Mouse (Mus musculus): ENCODE data around the gene Diras2. TPM values are rescaled to one million over a fixed set of nuclear protein-coding genes. Genes with fewer than 3 reads are reported as not detected.

The Diras2 gene
- total and polyA plus RNA-seq, 3 experiments: 0.05 TPM; not detected in 2

DNA sequence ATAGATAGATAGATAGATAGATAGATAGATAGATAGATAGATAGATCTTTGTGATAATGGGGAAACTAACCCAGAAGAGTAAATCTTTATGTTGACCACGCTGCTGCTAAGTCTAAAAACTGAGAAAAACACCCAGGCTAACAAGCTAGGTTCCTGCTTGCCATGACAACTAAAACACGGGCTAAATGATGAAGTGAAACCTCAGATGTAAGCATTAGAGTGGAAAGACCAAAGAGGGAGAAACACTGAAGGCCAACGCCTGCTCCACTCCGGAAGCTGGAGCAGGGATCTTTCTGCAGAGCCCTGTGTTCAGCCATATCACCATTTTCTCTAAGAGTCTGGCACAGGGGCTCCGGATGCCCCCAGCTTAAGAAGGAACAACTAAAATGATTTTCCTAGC, 2.6 kb upstream of the Diras2 start:
- Histone ChIP-seq H3K36me3 (replicated peaks) (no peaks in the 10 kb centered on the region), H3K4me3 (ENCODE audit: low read depth, low read length) (no peak overlapping the region), H3K4me1 (ENCODE audit: insufficient read depth, low read depth, low read length) (no peaks in the 10 kb centered on the region), H3K27me3 (ENCODE audit: insufficient read depth, low read length) (no peaks in the 10 kb centered on the region), H3K9me3 (replicated peaks) (peaks cover 70% of the 10 kb centered on the region)
- no peak for TF ChIP-seq CTCF (IDR thresholded peaks at IDR 0.05; ENCODE audit: low read depth, low read length)
- ATAC-seq (ENCODE audit: extremely low read depth, insufficient number of reproducible peaks, low FRiP score, poor library complexity, severe bottlenecking) (no peak), DNase-seq (ENCODE audit: low spot score) (no peak)

DNA sequence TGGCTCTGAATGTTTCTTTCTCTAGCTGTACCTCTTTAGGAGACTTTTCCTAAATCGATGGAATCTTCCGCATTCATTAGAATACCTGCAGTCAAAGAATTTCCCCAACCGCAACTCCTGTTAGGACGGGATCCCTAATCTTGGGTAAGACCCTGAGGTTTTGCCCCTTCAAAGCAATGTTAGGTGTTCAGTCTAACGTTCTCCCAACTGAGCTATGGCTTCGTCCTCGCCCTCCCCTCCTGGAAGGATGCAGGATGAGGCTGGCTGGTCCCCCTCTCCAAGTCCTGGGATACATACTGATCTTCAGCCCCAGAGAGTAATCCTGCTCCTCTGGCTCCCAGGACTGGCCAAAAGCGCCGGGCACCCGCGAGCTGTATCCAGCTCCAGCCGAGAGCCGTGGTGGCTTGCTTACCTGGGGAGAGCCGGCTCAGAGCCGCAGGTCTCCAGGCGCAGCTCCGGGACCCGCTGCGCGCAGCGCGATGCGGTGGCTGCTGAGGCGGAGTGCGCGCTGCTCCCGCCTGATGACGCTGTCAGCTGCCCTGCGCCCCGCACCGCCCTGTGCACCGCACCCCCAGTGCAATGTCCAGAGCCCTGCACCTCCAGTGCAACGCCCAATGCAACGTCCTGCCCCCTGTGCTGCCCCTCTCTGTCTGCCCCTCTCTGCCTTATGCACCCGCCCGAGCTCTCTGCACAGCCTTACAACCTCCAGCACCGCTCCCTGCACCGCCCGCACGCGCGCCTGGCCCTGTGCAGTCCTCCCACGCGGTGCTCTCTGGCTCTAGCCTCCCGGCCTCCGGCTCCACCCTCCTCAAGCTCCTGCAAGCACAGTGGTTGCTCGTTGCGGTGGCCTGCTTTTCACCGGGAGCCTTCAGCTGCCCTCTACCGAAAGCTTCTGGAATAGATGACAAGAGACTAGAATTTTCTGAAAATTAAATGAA, 802 bp downstream of the Diras2 start:
- Histone ChIP-seq H3K27me3 (ENCODE audit: insufficient read depth, low read length) (no peaks in the 10 kb centered on the region), H3K4me3 (ENCODE audit: low read depth, low read length) (peak overlapping the region; percentile 20; the same call in 1 of the 2 replicates), H3K36me3 (replicated peaks) (no peaks in the 10 kb centered on the region), H3K9me3 (replicated peaks) (peaks cover 64% of the 10 kb centered on the region), H3K4me1 (ENCODE audit: insufficient read depth, low read depth, low read length) (no peaks in the 10 kb centered on the region)
- TF ChIP-seq GATA2 (IDR thresholded peaks at IDR 0.05; ENCODE audit: borderline replicate concordance, low read depth, low read length): no peak
- TF ChIP-seq GATA1 (IDR thresholded peaks at IDR 0.05; ENCODE audit: borderline replicate concordance, low read length): no peak
- no peak for TF ChIP-seq TAL1 (conservative IDR thresholded peaks at IDR 0.05; ENCODE audit: low read depth, low read length)
- no peak for TF ChIP-seq POLR2AphosphoS5 (IDR thresholded peaks at IDR 0.05; ENCODE audit: insufficient replicate concordance, low read depth, low read length)
- no peak for TF ChIP-seq CTCF (IDR thresholded peaks at IDR 0.05; ENCODE audit: low read depth, low read length)
- ATAC-seq (ENCODE audit: extremely low read depth, insufficient number of reproducible peaks, low FRiP score, poor library complexity, severe bottlenecking): no peak
- no peak for DNase-seq (ENCODE audit: low spot score)

DNA sequence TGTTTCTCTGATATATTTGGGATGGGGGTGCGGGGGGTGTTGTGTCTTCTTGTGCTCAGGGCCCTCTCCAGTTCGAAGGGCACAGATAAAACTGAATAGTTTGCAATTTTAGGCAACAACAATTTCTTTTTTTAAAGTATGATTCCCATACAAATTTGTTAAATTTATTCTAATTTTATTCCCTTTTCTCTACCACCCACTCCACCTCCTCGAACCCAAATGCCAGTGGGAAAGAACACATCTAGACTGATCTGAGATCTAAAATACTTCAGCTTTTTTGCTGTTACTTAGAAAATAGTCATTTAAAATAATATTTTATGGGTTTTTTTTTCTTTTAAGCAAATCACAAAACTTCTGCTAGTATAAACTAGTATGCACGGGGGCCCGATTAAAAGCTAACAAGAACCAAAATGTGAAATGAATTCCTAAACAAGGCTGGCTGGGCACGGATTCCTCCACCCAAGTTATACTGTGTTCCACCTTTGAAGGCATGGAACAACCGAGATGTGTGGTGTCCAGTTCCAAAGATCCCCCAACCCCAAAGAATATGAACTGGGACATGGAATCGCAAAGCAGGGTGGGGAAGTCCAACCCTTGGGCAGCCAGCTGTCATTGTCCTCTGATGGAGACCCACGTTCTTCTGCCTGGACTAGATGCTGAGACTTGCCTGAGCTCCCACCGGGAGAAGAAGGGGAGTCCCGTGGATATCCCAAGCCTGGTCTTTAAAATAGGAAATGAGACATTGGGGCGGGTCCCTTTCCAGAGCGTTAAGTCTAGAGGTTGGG, 1.7 kb downstream of the Diras2 start:
- TF ChIP-seq CTCF (IDR thresholded peaks at IDR 0.05; ENCODE audit: low read depth, low read length): no peak
- H3K4me1 ChIP-seq (ENCODE audit: insufficient read depth, low read depth, low read length): no peaks in the 10 kb centered on the region
- ATAC-seq (ENCODE audit: extremely low read depth, insufficient number of reproducible peaks, low FRiP score, poor library complexity, severe bottlenecking) (no peak), DNase-seq (ENCODE audit: low spot score) (no peak)
- H3K9me3 ChIP-seq (replicated peaks): peaks cover 67% of the 10 kb centered on the region
- H3K36me3 ChIP-seq (replicated peaks): no peaks in the 10 kb centered on the region
- no peaks in the 10 kb centered on the region for H3K27me3 ChIP-seq (ENCODE audit: insufficient read depth, low read length)
- H3K4me3 ChIP-seq (ENCODE audit: low read depth, low read length): no peak overlapping the region

GRCm38 (mm10) chr13:52528786-52529185, 2.3 kb downstream of the Diras2 start:
- ATAC-seq (ENCODE audit: extremely low read depth, insufficient number of reproducible peaks, low FRiP score, poor library complexity, severe bottlenecking): no peak
- no peak for DNase-seq (ENCODE audit: low spot score)
- Histone ChIP-seq H3K4me3 (ENCODE audit: low read depth, low read length) (no peak overlapping the region), H3K36me3 (replicated peaks) (no peaks in the 10 kb centered on the region), H3K4me1 (ENCODE audit: insufficient read depth, low read depth, low read length) (no peaks in the 10 kb centered on the region), H3K9me3 (replicated peaks) (peaks cover 63% of the 10 kb centered on the region), H3K27me3 (ENCODE audit: insufficient read depth, low read length) (no peaks in the 10 kb centered on the region)
- no peak for TF ChIP-seq TAL1 (conservative IDR thresholded peaks at IDR 0.05; ENCODE audit: low read depth, low read length)
- TF ChIP-seq GATA2 (IDR thresholded peaks at IDR 0.05; ENCODE audit: borderline replicate concordance, low read depth, low read length): no peak
- no peak for TF ChIP-seq CTCF (IDR thresholded peaks at IDR 0.05; ENCODE audit: low read depth, low read length)
- no peak for TF ChIP-seq POLR2AphosphoS5 (IDR thresholded peaks at IDR 0.05; ENCODE audit: insufficient replicate concordance, low read depth, low read length)
- no peak for TF ChIP-seq GATA1 (IDR thresholded peaks at IDR 0.05; ENCODE audit: borderline replicate concordance, low read length)

DNA sequence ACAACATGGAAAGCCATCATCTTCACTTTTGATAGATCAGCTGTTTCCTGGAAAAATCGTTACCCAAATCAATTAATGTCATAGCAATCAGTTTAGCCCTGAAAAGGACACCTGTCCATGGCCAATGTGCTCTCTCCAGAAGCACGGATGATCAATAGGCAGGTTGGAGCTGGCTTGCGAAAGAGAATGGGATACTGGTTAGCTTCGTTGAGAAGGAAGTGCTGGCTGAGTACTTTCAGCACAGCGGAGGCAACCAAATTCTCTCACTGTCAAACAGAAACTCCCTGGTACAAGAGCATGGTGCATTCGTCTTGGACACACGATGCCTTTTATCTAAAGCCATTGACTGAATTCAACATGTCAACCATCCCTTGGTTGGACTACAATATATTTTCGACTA, 2.8 kb downstream of the Diras2 start:
- TF ChIP-seq CTCF (IDR thresholded peaks at IDR 0.05; ENCODE audit: low read depth, low read length) (no peak), GATA2 (IDR thresholded peaks at IDR 0.05; ENCODE audit: borderline replicate concordance, low read depth, low read length) (no peak), TAL1 (conservative IDR thresholded peaks at IDR 0.05; ENCODE audit: low read depth, low read length) (no peak), GATA1 (IDR thresholded peaks at IDR 0.05; ENCODE audit: borderline replicate concordance, low read length) (no peak), POLR2AphosphoS5 (IDR thresholded peaks at IDR 0.05; ENCODE audit: insufficient replicate concordance, low read depth, low read length) (no peak)
- no peak for DNase-seq (ENCODE audit: low spot score)

DNA sequence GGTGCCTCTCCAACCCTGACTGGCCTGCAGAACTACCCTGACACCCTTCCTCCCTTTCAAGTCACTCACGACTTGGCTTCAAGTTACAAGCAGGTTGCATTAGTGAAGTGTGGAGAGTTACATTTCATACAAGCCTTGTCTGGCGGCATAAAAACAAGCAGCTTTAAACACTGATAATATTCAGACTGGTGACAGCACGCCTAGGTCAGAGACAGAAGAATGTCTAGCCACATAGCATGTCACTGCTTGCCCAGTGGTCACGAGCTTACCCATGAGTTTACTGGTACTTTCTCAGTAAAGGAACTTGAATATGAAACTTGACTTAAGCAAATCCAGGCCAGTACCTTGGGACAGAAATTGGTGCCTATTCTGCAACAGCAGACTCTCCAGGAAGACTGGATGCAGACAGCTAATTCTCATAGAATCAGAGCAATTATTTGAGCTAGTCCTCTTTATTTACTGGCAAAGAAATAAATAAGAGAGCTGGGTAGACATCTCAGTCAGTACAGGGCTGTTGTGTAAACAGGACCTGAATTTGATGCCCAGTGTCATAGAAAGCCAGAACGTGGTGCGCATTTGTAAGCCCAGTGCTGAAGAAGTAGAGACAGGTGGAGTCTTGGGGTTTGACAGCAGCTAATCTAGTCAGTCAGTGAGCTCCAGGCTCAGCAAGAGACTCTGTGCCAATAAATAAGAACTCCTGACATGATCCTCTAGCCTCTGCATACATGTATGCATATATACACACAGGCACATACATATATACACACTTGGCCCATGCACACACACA, 4.6 kb downstream of the Diras2 start:
- H3K27me3 ChIP-seq (ENCODE audit: insufficient read depth, low read length): no peaks in the 10 kb centered on the region
- TF ChIP-seq CTCF (IDR thresholded peaks at IDR 0.05; ENCODE audit: low read depth, low read length): no peak
- no peak for TF ChIP-seq POLR2AphosphoS5 (IDR thresholded peaks at IDR 0.05; ENCODE audit: insufficient replicate concordance, low read depth, low read length)
- no peak for TF ChIP-seq GATA1 (IDR thresholded peaks at IDR 0.05; ENCODE audit: borderline replicate concordance, low read length)
- TF ChIP-seq TAL1 (conservative IDR thresholded peaks at IDR 0.05; ENCODE audit: low read depth, low read length): no peak
- no peak for TF ChIP-seq GATA2 (IDR thresholded peaks at IDR 0.05; ENCODE audit: borderline replicate concordance, low read depth, low read length)
- H3K4me3 ChIP-seq (ENCODE audit: low read depth, low read length): no peak overlapping the region
- DNase-seq (ENCODE audit: low spot score) (no peak), ATAC-seq (ENCODE audit: extremely low read depth, insufficient number of reproducible peaks, low FRiP score, poor library complexity, severe bottlenecking) (no peak)
- peaks cover 71% of the 10 kb centered on the region for H3K9me3 ChIP-seq (replicated peaks)
- no peaks in the 10 kb centered on the region for H3K36me3 ChIP-seq (replicated peaks)
- no peaks in the 10 kb centered on the region for H3K4me1 ChIP-seq (ENCODE audit: insufficient read depth, low read depth, low read length)

More for the DNA sequence above, 2.8 kb downstream of the Diras2 start:
- no peak for ATAC-seq (ENCODE audit: extremely low read depth, insufficient number of reproducible peaks, low FRiP score, poor library complexity, severe bottlenecking)
- Histone ChIP-seq H3K4me3 (ENCODE audit: low read depth, low read length) (no peak overlapping the region), H3K27me3 (ENCODE audit: insufficient read depth, low read length) (no peaks in the 10 kb centered on the region), H3K9me3 (replicated peaks) (peaks cover 66% of the 10 kb centered on the region), H3K4me1 (ENCODE audit: insufficient read depth, low read depth, low read length) (no peaks in the 10 kb centered on the region), H3K36me3 (replicated peaks) (no peaks in the 10 kb centered on the region)
